Mouse (Mus musculus) cerebellum, adult 2 months (tissue): ENCODE measurements around the gene Terb2.

Experiments used
- CTCF ChIP-seq: fragments of 200-500 bp; IDR thresholded peaks from 2 replicates; pipeline ENCODE4 v1.5.1; 2011; ENCODE audit warnings: low read depth, mild to moderate bottlenecking, control low read depth, low read length, moderate library complexity, borderline replicate concordance; ENCODE audit not compliant: insufficient read depth
- POLR2A ChIP-seq: fragments of 200-500 bp; IDR thresholded peaks from 2 replicates; pipeline ENCODE4 v1.6.1; 2011; ENCODE audit warnings: low read length, control low read depth, borderline replicate concordance; ENCODE audit not compliant: insufficient read depth

DNA sequence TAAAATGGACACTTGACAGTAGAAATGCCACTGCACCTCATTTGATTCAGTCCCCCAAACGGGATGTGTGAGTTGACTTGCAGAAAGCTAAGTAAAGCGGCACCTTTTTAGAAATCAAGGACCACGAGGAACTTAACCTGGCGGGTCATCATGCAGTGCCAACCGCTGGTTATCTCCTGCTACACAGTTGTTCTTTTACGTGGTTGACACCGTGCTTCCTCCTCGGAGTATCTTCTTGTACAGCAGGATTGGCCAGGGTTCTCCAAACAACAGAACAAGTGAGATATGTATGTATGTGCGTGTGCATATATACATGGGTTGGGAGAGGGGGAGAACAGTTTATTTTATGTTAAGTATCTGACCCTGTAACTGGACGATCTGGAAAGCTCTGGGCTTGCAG lies 61.7 kb downstream of the Terb2 start:
- TF ChIP-seq CTCF (no peak), POLR2A (no peak)
